Mouse (Mus musculus) B cell, adult 67 days (primary cell): Measurements from ENCODE around the gene Tmem206. TPM values are rescaled to one million over a fixed set of nuclear protein-coding genes. Genes with fewer than 3 reads are reported as not detected.

Source experiments
- total RNA-seq, 2 experiments: library from RNA; stranded (reverse); gene quantifications; 4 replicates each; pipeline ENCODE4 v1.2.4; 2023

Tmem206 gene
- total RNA-seq, result 10 to 100 TPM; 39.1 to 42.9 TPM

DNA sequence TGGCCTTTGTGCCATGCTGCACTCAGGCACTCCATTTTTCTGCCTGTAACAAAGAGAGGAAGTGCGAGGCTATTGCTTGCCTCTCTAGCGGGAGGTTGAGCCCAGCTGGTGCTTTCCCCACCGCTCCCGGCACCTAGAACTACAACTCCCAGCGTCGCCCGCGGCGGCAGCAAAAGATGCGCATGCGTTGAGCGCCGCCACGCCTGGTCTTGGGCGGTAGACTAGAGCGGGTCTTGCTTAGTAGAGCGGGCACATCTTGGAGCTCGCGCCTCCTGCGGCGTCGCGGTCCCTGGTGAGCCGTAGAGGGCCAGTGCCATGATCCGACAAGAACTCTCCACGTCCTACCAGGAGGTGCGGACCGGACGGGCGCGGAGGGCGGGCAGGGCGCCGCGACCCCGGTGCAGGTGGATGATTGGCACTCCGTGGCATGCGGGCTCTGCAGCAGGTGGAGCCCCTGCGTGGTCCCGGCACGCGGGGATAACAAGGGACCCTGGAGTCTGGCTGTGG is at the start of gene Tmem206:
Tmem206 (plus strand) TSS at position 187 of the 507 bp plus-strand sequence.

DNA sequence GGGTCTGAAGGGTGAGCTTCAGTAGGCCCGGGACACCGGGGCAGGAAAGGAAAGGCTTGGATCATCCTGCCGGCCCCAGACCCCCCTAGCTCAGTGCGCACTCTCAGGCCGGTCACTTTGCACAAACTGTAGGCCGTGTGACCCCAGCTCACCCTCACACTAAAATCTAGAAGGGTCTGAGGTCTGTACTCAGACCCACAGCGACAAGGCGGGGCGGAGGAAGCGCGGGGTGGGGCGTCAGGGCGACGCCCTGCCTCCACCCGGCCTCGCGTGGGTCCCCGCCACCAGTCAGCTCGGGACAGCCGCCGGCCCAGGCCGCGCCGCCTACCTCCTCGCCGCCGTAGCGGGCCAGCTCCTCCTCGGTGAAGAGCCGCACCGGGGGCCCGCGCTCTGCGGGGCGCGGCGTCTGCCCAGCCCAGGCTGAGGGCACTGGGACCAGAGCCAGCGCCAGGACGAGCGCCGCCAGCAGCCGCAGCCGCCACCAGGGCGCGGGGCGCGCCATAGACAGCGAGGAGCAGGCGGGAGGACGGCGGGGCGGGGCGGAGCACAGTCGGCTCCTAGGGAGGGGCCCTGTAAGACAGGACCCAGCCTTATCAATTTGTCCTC is 8.0 kb upstream of the Tmem206 start, which contains the start of gene Nenf:
Nenf (minus strand) TSS at position 604 of the 606 bp plus-strand sequence.

Other genes with a start within 250 kb of the Tmem206 start
- 1 to 10 TPM in 1 of 2 experiments, not detected in 1; 1.5 TPM for gene Batf3, start 228.1 kb upstream of the Tmem206 start, total RNA-seq
- gene Fam71a, start 161.1 kb upstream of the Tmem206 start, total RNA-seq, result not detected
- gene Atf3, start 107.9 kb upstream of the Tmem206 start, total RNA-seq, result 10 to 100 TPM; 19.4 to 47.7 TPM
- gene Nenf, start 7.7 kb upstream of the Tmem206 start, total RNA-seq, result 10 to 100 TPM; 13.5 to 16.2 TPM
- 100 to 1,000 TPM; 186 to 215 TPM for gene Ppp2r5a, start 77.4 kb downstream of the Tmem206 start, total RNA-seq
- 1 to 10 TPM; 8.0 to 9.3 TPM for gene Dtl, start 249.6 kb downstream of the Tmem206 start, total RNA-seq
- 10 to 100 TPM; 72.5 to 75.4 TPM for gene Ints7, start 249.7 kb downstream of the Tmem206 start, total RNA-seq